ENCODE assay signal across 11 mouse cellular contexts in the genomic region with DNA sequence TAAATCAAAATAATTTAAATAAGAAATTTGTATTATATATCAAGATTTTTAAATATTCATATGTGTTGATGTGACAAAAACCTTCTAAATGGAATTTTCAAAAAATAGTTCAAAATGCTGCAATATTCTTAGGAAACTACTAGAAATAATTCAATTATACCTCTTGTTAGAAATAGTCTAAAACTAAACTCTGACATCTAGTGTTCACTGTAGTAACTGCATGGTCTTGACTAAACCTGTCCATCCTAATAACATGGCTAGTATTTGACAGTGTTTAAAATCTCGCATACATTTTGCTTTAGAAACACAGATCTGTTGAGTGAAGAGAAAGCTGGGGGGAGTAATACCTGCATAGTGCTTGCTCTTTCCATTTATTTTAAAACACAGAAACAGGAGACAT. TPM values are rescaled to one million over a fixed set of nuclear protein-coding genes. Genes with fewer than 3 reads are reported as not detected.
DNase-seq lines count a peak whose midpoint lies in the region; ATAC-seq and TF ChIP-seq lines count a peak whose summit lies in the region.
"Had no signal": no experiment of that assay in that cellular context is flagged by ENCODE, and none has a peak within 500 bp of the region (broad histone marks: within the 10 kb centered on the region; RNA-seq: fewer than 3 reads in every experiment).

No protein-coding gene starts in this region.

- no peaks in the 10 kb centered on the region for H3K27me3 ChIP-seq in liver, postnatal 0 days (ENCODE audit: insufficient read depth, low read length)
- no peaks in the 10 kb centered on the region for H3K27me3 ChIP-seq in liver, embryonic 12.5 days (replicated peaks)
- no peaks in the 10 kb centered on the region for H3K27me3 ChIP-seq in midbrain, embryonic 16.5 days (ENCODE audit: control insufficient read depth, insufficient read depth, low read depth, low read length)
- H3K27me3 ChIP-seq: limb, embryonic 13.5 days had no signal

- TF ChIP-seq CTCF in liver, postnatal 0 days (IDR thresholded peaks at IDR 0.05; ENCODE audit: low read depth), result peak; percentile 61

- ATAC-seq in frontal cortex, adult (ENCODE audit: low TSS enrichment), result peak; percentile 55; the same call in 1 of the 2 replicates
- no peak for ATAC-seq in liver, postnatal 0 days
- no peak for ATAC-seq in liver, embryonic 12.5 days
- ATAC-seq in midbrain, embryonic 16.5 days, result peak; percentile 70; the same call in 1 of the 2 replicates

- no peak overlapping the region for H3K4me2 ChIP-seq in liver, postnatal 0 days (ENCODE audit: low read depth, low read length)
- no peak overlapping the region for H3K4me2 ChIP-seq in liver, embryonic 12.5 days
- no peak overlapping the region for H3K4me2 ChIP-seq in midbrain, embryonic 16.5 days (ENCODE audit: low read length)
- H3K4me2 ChIP-seq: limb, embryonic 13.5 days had no signal

- H3K9me3 ChIP-seq in liver, postnatal 0 days (ENCODE audit: low read length), result no peaks in the 10 kb centered on the region
- no peaks in the 10 kb centered on the region for H3K9me3 ChIP-seq in liver, embryonic 12.5 days (replicated peaks)
- H3K9me3 ChIP-seq in midbrain, embryonic 16.5 days (replicated peaks; ENCODE audit: control insufficient read depth, low read length, poor library complexity, severe bottlenecking), result no peaks in the 10 kb centered on the region
- H3K9me3 ChIP-seq: limb, embryonic 13.5 days had no signal

- no peak for TF ChIP-seq EP300 in liver, postnatal 0 days (IDR thresholded peaks at IDR 0.05; ENCODE audit: low read depth)

- no peak overlapping the region for H3K9ac ChIP-seq in liver, postnatal 0 days (replicated peaks)
- no peak overlapping the region for H3K9ac ChIP-seq in liver, embryonic 12.5 days
- H3K9ac ChIP-seq in midbrain, embryonic 16.5 days (ENCODE audit: low read depth, low read length), result no peak overlapping the region
- H3K9ac ChIP-seq: limb, embryonic 13.5 days had no signal

- H3K36me3 ChIP-seq in liver, postnatal 0 days (replicated peaks; ENCODE audit: insufficient read depth, low read length), result no peaks in the 10 kb centered on the region
- no peaks in the 10 kb centered on the region for H3K36me3 ChIP-seq in liver, embryonic 12.5 days
- H3K36me3 ChIP-seq in midbrain, embryonic 16.5 days (ENCODE audit: control insufficient read depth, insufficient read depth, low read length), result no peaks in the 10 kb centered on the region
- H3K36me3 ChIP-seq: limb, embryonic 13.5 days had no signal

- no peak for DNase-seq in frontal cortex, postnatal 36 days (ENCODE audit: low spot score in 2 of 2)
- no peak for DNase-seq in liver, postnatal 0 days
- peak; percentile 44 for DNase-seq in c-Kit-positive CD71-positive TER-119-positive erythroid progenitor cells, embryonic 14.5 days (ENCODE audit: low spot score)
- no peak for DNase-seq in right cerebral cortex, postnatal 10 days (ENCODE audit: low spot score in 2 of 2)
- DNase-seq in frontal cortex, postnatal 10 days (ENCODE audit: low spot score in 2 of 2), result no peak

- no peaks in the 10 kb centered on the region for H3K4me1 ChIP-seq in liver, postnatal 0 days (ENCODE audit: insufficient read depth)
- H3K4me1 ChIP-seq in liver, embryonic 12.5 days, result peaks cover 8% of the 10 kb centered on the region
- no peaks in the 10 kb centered on the region for H3K4me1 ChIP-seq in midbrain, embryonic 16.5 days (ENCODE audit: control insufficient read depth, insufficient read depth, low read length)
- H3K4me1 ChIP-seq: limb, embryonic 13.5 days had no signal

- 74% methylated on average over 1 of the region's 1 CpGs for WGBS in liver, postnatal 0 days (ENCODE audit: insufficient replicate concordance)
- 69% methylated on average over 1 of the region's 1 CpGs for WGBS in liver, embryonic 12.5 days (ENCODE audit: insufficient replicate concordance)
- WGBS in midbrain, embryonic 16.5 days, result 71% methylated on average over 1 of the region's 1 CpGs

- H3K4me3 ChIP-seq in liver, postnatal 0 days (ENCODE audit: low read depth, low read length), result no peak overlapping the region
- H3K4me3 ChIP-seq in liver, embryonic 12.5 days, result no peak overlapping the region
- H3K4me3 ChIP-seq in midbrain, embryonic 16.5 days (ENCODE audit: low read depth, low read length), result no peak overlapping the region
- H3K4me3 ChIP-seq: limb, embryonic 13.5 days had no signal

- H3K27ac ChIP-seq in liver, postnatal 0 days (ENCODE audit: low read depth), result no peak overlapping the region
- H3K27ac ChIP-seq in liver, embryonic 12.5 days, result no peak overlapping the region
- H3K27ac ChIP-seq in midbrain, embryonic 16.5 days (ENCODE audit: low read length), result no peak overlapping the region
- H3K27ac ChIP-seq: limb, embryonic 13.5 days had no signal

RNA-seq across cellular contexts. Expression of gene 9130008F23Rik, which starts 16.5 kb away (rescaled TPM):
- 0.09 and 0.22 TPM in 2 replicates for polyA plus RNA-seq in liver, postnatal 0 days (2015; fragmentation: Nextera tagmentation; extraction: Ambion mirVana)
- polyA plus RNA-seq in liver, embryonic 12.5 days (2016; fragmentation: Nextera tagmentation; extraction: Ambion mirVana), result 0.71 and 0.75 TPM in 2 replicates
- polyA plus RNA-seq in midbrain, embryonic 16.5 days (2015; fragmentation: Nextera tagmentation; extraction: Ambion mirVana), result 0.37 and 1.1 TPM in 2 replicates

RNA-seq across cellular contexts. Expression of gene Glyatl3, which starts 17.3 kb away (rescaled TPM):
- not detected in 2 replicates for polyA plus RNA-seq in liver, postnatal 0 days (2015; fragmentation: Nextera tagmentation; extraction: Ambion mirVana)
- polyA plus RNA-seq in liver, embryonic 12.5 days (2016; fragmentation: Nextera tagmentation; extraction: Ambion mirVana), result not detected in 2 replicates
- polyA plus RNA-seq in midbrain, embryonic 16.5 days (2015; fragmentation: Nextera tagmentation; extraction: Ambion mirVana), result not detected in 2 replicates
- polyA plus RNA-seq: limb, embryonic 13.5 days; neural tube, embryonic 11.5 days; stomach, embryonic 14.5 days had no signal

RNA-seq across cellular contexts. Expression of gene Mut, which starts 37.6 kb away (rescaled TPM):
- polyA plus RNA-seq in liver, postnatal 0 days (2015; fragmentation: Nextera tagmentation; extraction: Ambion mirVana), result 49.7 and 52.0 TPM in 2 replicates
- 29.4 TPM in 2 replicates for polyA plus RNA-seq in liver, embryonic 12.5 days (2016; fragmentation: Nextera tagmentation; extraction: Ambion mirVana)
- polyA plus RNA-seq in midbrain, embryonic 16.5 days (2015; fragmentation: Nextera tagmentation; extraction: Ambion mirVana), result 18.7 and 19.6 TPM in 2 replicates

RNA-seq across cellular contexts. Expression of gene Cenpq, which starts 38.0 kb away (rescaled TPM):
- 11.7 and 12.4 TPM in 2 replicates for polyA plus RNA-seq in liver, postnatal 0 days (2015; fragmentation: Nextera tagmentation; extraction: Ambion mirVana)
- 27.5 and 29.1 TPM in 2 replicates for polyA plus RNA-seq in liver, embryonic 12.5 days (2016; fragmentation: Nextera tagmentation; extraction: Ambion mirVana)
- polyA plus RNA-seq in midbrain, embryonic 16.5 days (2015; fragmentation: Nextera tagmentation; extraction: Ambion mirVana), result 8.5 and 9.0 TPM in 2 replicates

Comparison
In these comparisons a context has a peak if more than half of its experiments do, and no peak if none do; other contexts are left out.
1. ATAC-seq: peak in frontal cortex, adult (single experiment) and midbrain, embryonic 16.5 days (single experiment); none in liver, postnatal 0 days (single experiment) and liver, embryonic 12.5 days (single experiment).